ENCODE assay signal across 10 mouse cellular contexts in the genomic region with DNA sequence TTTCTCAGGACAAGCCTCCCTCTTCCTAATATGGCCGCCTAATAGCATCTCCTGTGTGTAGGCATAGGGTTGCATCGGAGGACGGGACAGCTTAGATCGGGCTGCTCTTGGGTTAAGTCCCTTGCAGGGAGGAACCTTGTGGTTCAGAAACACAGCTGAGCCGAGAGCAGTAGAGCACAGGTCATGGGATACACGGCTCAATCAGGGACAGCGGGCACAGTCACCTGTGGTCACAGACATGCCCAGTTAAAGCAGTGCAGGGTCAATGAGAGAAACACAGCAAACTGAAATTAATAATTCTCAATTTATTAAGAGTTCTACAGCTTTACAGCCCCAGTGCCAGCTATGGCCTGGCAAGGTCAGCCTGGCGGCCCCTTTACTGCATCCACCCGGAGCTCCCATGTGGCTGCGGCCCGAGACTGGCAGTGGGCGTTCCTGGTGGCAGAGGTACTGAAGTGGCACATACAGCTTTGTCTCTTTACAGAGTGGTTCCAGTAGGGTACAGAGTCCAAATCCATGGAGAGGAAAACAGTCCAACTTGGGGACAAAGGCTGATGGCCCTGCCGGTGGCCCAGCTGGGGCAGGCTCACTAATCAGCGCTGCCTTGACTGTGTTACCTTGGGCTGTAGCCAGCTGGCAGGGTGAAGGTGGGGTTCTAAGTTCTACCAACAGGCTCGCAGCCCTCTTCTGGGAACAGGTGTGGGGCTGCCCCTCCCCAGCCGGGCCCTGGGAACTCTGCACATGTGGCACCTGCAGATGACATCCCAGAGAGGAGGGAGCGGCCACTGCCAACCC. TPM values are rescaled to one million over a fixed set of nuclear protein-coding genes. Genes with fewer than 3 reads are reported as not detected.
DNase-seq lines count a peak whose midpoint lies in the region; ATAC-seq and TF ChIP-seq lines count a peak whose summit lies in the region.
"Had no signal": no experiment of that assay in that cellular context is flagged by ENCODE, and none has a peak within 500 bp of the region (broad histone marks: within the 10 kb centered on the region; RNA-seq: fewer than 3 reads in every experiment).

No protein-coding gene starts in this region.

- H3K4me1 ChIP-seq in heart, embryonic 15.5 days (replicated peaks), result peaks cover 41% of the 10 kb centered on the region
- H3K4me1 ChIP-seq in MEL (ENCODE audit: control insufficient read depth in 1 of 2, insufficient read depth in 2 of 2, low read length in 2 of 2), result peaks cover 0 to under 1% of the 10 kb centered on the region in 2 experiments; a peak in 2 of 4 replicates
- H3K4me1 ChIP-seq in intestine, embryonic 15.5 days (replicated peaks), result peaks cover 10% of the 10 kb centered on the region; the same call in 1 of the 2 replicates
- peaks cover 10% of the 10 kb centered on the region for H3K4me1 ChIP-seq in liver, postnatal 0 days (ENCODE audit: insufficient read depth)
- H3K4me1 ChIP-seq: limb, embryonic 10.5 days had no signal

- no peak overlapping the region for H3K4me2 ChIP-seq in heart, embryonic 15.5 days
- H3K4me2 ChIP-seq in intestine, embryonic 15.5 days (replicated peaks), result no peak overlapping the region
- H3K4me2 ChIP-seq in liver, postnatal 0 days (ENCODE audit: low read depth, low read length), result no peak overlapping the region
- H3K4me2 ChIP-seq: embryonic facial prominence, embryonic 15.5 days had no signal

- H3K79me2 ChIP-seq in MEL (ENCODE audit: control insufficient read depth, insufficient read depth, low read length, poor library complexity), result no peaks in the 10 kb centered on the region

- intact Hi-C loops in heart, postnatal 10 days (cut with DNase I), result no loop called here

- no peak overlapping the region for H3K4me3 ChIP-seq in heart, embryonic 15.5 days
- H3K4me3 ChIP-seq in MEL (ENCODE audit: control insufficient read depth in 1 of 2, insufficient read depth in 1 of 2, low read depth in 2 of 2, low read length in 2 of 2), result no peak overlapping the region
- H3K4me3 ChIP-seq in intestine, embryonic 15.5 days (replicated peaks), result no peak overlapping the region
- H3K4me3 ChIP-seq in liver, postnatal 0 days (ENCODE audit: low read depth, low read length), result no peak overlapping the region
- H3K4me3 ChIP-seq: embryonic facial prominence, embryonic 15.5 days; limb, embryonic 10.5 days had no signal

- TF ChIP-seq CTCF in MEL (IDR thresholded peaks at IDR 0.05 in 2 of 3, conservative IDR thresholded peaks at IDR 0.05 in 1 of 3; ENCODE audit: control insufficient read depth in 1 of 3, insufficient read depth in 1 of 3, low read depth in 2 of 3, low read length in 3 of 3, poor library complexity in 1 of 3, severe bottlenecking in 1 of 3), result no peak
- 0 out of 2 replicates have a peak, but pooled peaks have one; percentile 4 for TF ChIP-seq CTCF in liver, postnatal 0 days (IDR thresholded peaks at IDR 0.05; ENCODE audit: low read depth)

- no peak for TF ChIP-seq EP300 in MEL (IDR thresholded peaks at IDR 0.05; ENCODE audit: low read depth in 1 of 2, low read length in 2 of 2)
- TF ChIP-seq EP300 in liver, postnatal 0 days (IDR thresholded peaks at IDR 0.05; ENCODE audit: low read depth), result peak; percentile 58

- no peak for TF ChIP-seq RAD21 in MEL (IDR thresholded peaks at IDR 0.05; ENCODE audit: low read depth, low read length)

- no peak for ATAC-seq in heart, embryonic 15.5 days (replicated peaks; ENCODE audit: insufficient number of reproducible peaks, insufficient read depth, low FRiP score, low read depth)
- ATAC-seq in intestine, embryonic 15.5 days, result peak; percentile 76
- ATAC-seq in liver, postnatal 0 days, result peak; percentile 90
- ATAC-seq in megakaryocyte-erythroid progenitor cell, adult 5-6 weeks (replicated peaks; ENCODE audit: low FRiP score, low TSS enrichment, poor library complexity, severe bottlenecking), result no peak

- H3K9ac ChIP-seq in heart, embryonic 15.5 days, result no peak overlapping the region
- H3K9ac ChIP-seq in MEL (ENCODE audit: control insufficient read depth, low read depth, low read length, poor library complexity, severe bottlenecking), result no peak overlapping the region
- no peak overlapping the region for H3K9ac ChIP-seq in intestine, embryonic 15.5 days
- H3K9ac ChIP-seq in liver, postnatal 0 days (replicated peaks), result no peak overlapping the region
- H3K9ac ChIP-seq: embryonic facial prominence, embryonic 15.5 days had no signal

- H3K27ac ChIP-seq in heart, embryonic 15.5 days, result 0 out of 2 replicates have a peak overlapping the region, but pooled peaks have one; percentile 3
- no peak overlapping the region for H3K27ac ChIP-seq in MEL (ENCODE audit: control insufficient read depth, low read depth, low read length)
- H3K27ac ChIP-seq in intestine, embryonic 15.5 days, result peak overlapping the region; percentile 52
- H3K27ac ChIP-seq in liver, postnatal 0 days (ENCODE audit: low read depth), result peak overlapping the region; percentile 80
- H3K27ac ChIP-seq: limb, embryonic 10.5 days had no signal

- 84% methylated on average over 17 of the region's 17 CpGs for WGBS in heart, embryonic 15.5 days
- 85% methylated on average over 17 of the region's 17 CpGs for WGBS in intestine, embryonic 15.5 days
- whole genome bisulfite sequencing in liver, postnatal 0 days (ENCODE audit: insufficient replicate concordance), result 73% methylated on average over 17 of the region's 17 CpGs

- H3K27me3 ChIP-seq in heart, embryonic 15.5 days, result no peaks in the 10 kb centered on the region
- H3K27me3 ChIP-seq in MEL (ENCODE audit: control insufficient read depth in 1 of 2, insufficient read depth in 2 of 2, low read length in 2 of 2), result no peaks in the 10 kb centered on the region
- no peaks in the 10 kb centered on the region for H3K27me3 ChIP-seq in intestine, embryonic 15.5 days (replicated peaks)
- no peaks in the 10 kb centered on the region for H3K27me3 ChIP-seq in liver, postnatal 0 days (ENCODE audit: insufficient read depth, low read length)
- H3K27me3 ChIP-seq: embryonic facial prominence, embryonic 15.5 days had no signal

- no peaks in the 10 kb centered on the region for H3K9me3 ChIP-seq in heart, embryonic 15.5 days (replicated peaks)
- no peaks in the 10 kb centered on the region for H3K9me3 ChIP-seq in MEL (replicated peaks; ENCODE audit: insufficient read depth, low read length)
- no peaks in the 10 kb centered on the region for H3K9me3 ChIP-seq in intestine, embryonic 15.5 days
- no peaks in the 10 kb centered on the region for H3K9me3 ChIP-seq in liver, postnatal 0 days (ENCODE audit: low read length)
- H3K9me3 ChIP-seq: embryonic facial prominence, embryonic 15.5 days; limb, embryonic 10.5 days had no signal

- peaks cover 63% of the 10 kb centered on the region for H3K36me3 ChIP-seq in heart, embryonic 15.5 days
- H3K36me3 ChIP-seq in MEL (ENCODE audit: control insufficient read depth in 1 of 2, insufficient read depth in 2 of 2, low read length in 2 of 2), result peaks cover under 1 to 3% of the 10 kb centered on the region in 2 experiments; a peak in 3 of 4 replicates
- peaks cover 34% of the 10 kb centered on the region for H3K36me3 ChIP-seq in intestine, embryonic 15.5 days
- peaks cover 73% of the 10 kb centered on the region for H3K36me3 ChIP-seq in liver, postnatal 0 days (replicated peaks; ENCODE audit: insufficient read depth, low read length)

- peak in 1 of 2 experiments; percentile 37; a peak in 1 of 4 replicates for TF ChIP-seq POLR2A in MEL (IDR thresholded peaks at IDR 0.05; ENCODE audit: control insufficient read depth in 1 of 2, insufficient read depth in 1 of 2, low read depth in 1 of 2, low read length in 2 of 2, poor library complexity in 1 of 2)

- no peak for DNase-seq in heart, postnatal 10 days
- DNase-seq in MEL (ENCODE audit: low read depth, low spot score), result no peak
- DNase-seq in liver, postnatal 0 days, result peak; percentile 81
- no peak for DNase-seq in testis, postnatal 14 days (ENCODE audit: low spot score)
- DNase-seq in natural killer cell, adult 2 months (ENCODE audit: low spot score in 2 of 2), result no peak

TF ChIP-seq in MEL, 35 proteins besides CTCF, POLR2A, EP300 and RAD21 (continues in another document):
- TF ChIP-seq ZMIZ1 (IDR thresholded peaks at IDR 0.05; ENCODE audit: low read depth, low read length), result no peak
- no peak for TF ChIP-seq ZKSCAN1 (IDR thresholded peaks at IDR 0.05; ENCODE audit: low read depth, low read length)
- no peak for TF ChIP-seq HCFC1 (IDR thresholded peaks at IDR 0.05; ENCODE audit: low read depth, low read length)
- TF ChIP-seq NRF1 (IDR thresholded peaks at IDR 0.05; ENCODE audit: insufficient read depth, low read depth, low read length, poor library complexity, severe bottlenecking), result no peak
- no peak for TF ChIP-seq TAL1 (IDR thresholded peaks at IDR 0.05; ENCODE audit: low read length)
- no peak for TF ChIP-seq ETS1 (IDR thresholded peaks at IDR 0.05; ENCODE audit: low read depth, low read length)
- TF ChIP-seq RCOR1 (IDR thresholded peaks at IDR 0.05; ENCODE audit: low read depth, low read length), result no peak
- 0 out of 2 replicates have a peak, but pooled peaks have one; percentile 1 for TF ChIP-seq MYB (IDR thresholded peaks at IDR 0.05; ENCODE audit: low read depth, low read length)
- no peak for TF ChIP-seq BHLHE40 (IDR thresholded peaks at IDR 0.05; ENCODE audit: borderline replicate concordance, low read depth, low read length)

RNA-seq across cellular contexts. Expression of a gene that starts 27.5 kb away (rescaled TPM):
- 49.9 and 56.0 TPM in 2 replicates for polyA plus RNA-seq in heart, embryonic 15.5 days (2015; fragmentation: Nextera tagmentation; extraction: Ambion mirVana)
- total RNA-seq in heart, postnatal 10 days (2021), result 10 to 100 TPM; 38.0 to 46.7 TPM
- total RNA-seq in MEL (2012; rRNA removed), result 27.4 and 28.6 TPM in 2 replicates
- 10 to 100 TPM in 1 of 2 experiments, not detected in 1; 66.0 TPM for polyA plus RNA-seq in MEL (2012; ENCODE audit: insufficient read depth in 1 of 2, insufficient read length in 2 of 2, low read depth in 1 of 2, low replicate concordance in 2 of 2, missing spikeins in 1 of 2)
- polyA plus RNA-seq in intestine, embryonic 15.5 days (2015; fragmentation: Nextera tagmentation; extraction: Ambion mirVana), result 28.2 and 28.8 TPM in 2 replicates
- polyA plus RNA-seq in liver, postnatal 0 days (2015; fragmentation: Nextera tagmentation; extraction: Ambion mirVana), result 16.4 and 17.6 TPM in 2 replicates
- 20.8 and 34.3 TPM in 2 replicates for total RNA-seq in megakaryocyte-erythroid progenitor cell, adult 5-6 weeks (2014; fragmentation: Nextera tagmentation)
- 12.8 and 15.5 TPM in 2 replicates for total RNA-seq in megakaryocyte-erythroid progenitor cell, adult 5-6 weeks (2017)

RNA-seq across cellular contexts. Expression of a gene that starts 31.1 kb away (rescaled TPM):
- polyA plus RNA-seq in heart, embryonic 15.5 days (2015; fragmentation: Nextera tagmentation; extraction: Ambion mirVana), result 6.6 and 9.7 TPM in 2 replicates
- total RNA-seq in heart, postnatal 10 days (2021), result 10 to 100 TPM; 26.1 to 41.6 TPM
- 14.9 and 16.6 TPM in 2 replicates for total RNA-seq in MEL (2012; rRNA removed)
- polyA plus RNA-seq in MEL (2012; ENCODE audit: insufficient read depth in 1 of 2, insufficient read length in 2 of 2, low read depth in 1 of 2, low replicate concordance in 2 of 2, missing spikeins in 1 of 2), result 10 to 100 TPM in 1 of 2 experiments, not detected in 1; 31.6 TPM
- 26.0 and 29.3 TPM in 2 replicates for polyA plus RNA-seq in intestine, embryonic 15.5 days (2015; fragmentation: Nextera tagmentation; extraction: Ambion mirVana)
- 10.1 and 13.5 TPM in 2 replicates for polyA plus RNA-seq in liver, postnatal 0 days (2015; fragmentation: Nextera tagmentation; extraction: Ambion mirVana)
- 9.3 and 9.5 TPM in 2 replicates for total RNA-seq in megakaryocyte-erythroid progenitor cell, adult 5-6 weeks (2014; fragmentation: Nextera tagmentation)
- 13.7 and 30.9 TPM in 2 replicates for total RNA-seq in megakaryocyte-erythroid progenitor cell, adult 5-6 weeks (2017)

Comparison
In these comparisons a context has a peak if more than half of its experiments do, and no peak if none do; other contexts are left out.
1. ATAC-seq: peak in intestine, embryonic 15.5 days (single experiment) and liver, postnatal 0 days (single experiment); none in heart, embryonic 15.5 days (single experiment) and megakaryocyte-erythroid progenitor cell, adult 5-6 weeks (single experiment).